Mouse (Mus musculus): ENCODE data around the gene Rab7. TPM values are rescaled to one million over a fixed set of nuclear protein-coding genes. Genes with fewer than 3 reads are reported as not detected.
A peak's percentile ranks its signal among the peaks of the same experiment; 100 is the strongest.

Rab7 gene
- polyA plus RNA-seq (2015; fragmentation: Nextera tagmentation; extraction: Ambion mirVana): 259 and 261 TPM in 2 replicates

GRCm38 (mm10) chr6:88044577-88045405, at the start of gene Rab7:
Gene Rab7 (minus strand): TSS chr6:88045270.
- Histone ChIP-seq H3K27me3 (ENCODE audit: insufficient read depth, low read length) (no peaks in the 10 kb centered on the region), H3K27ac (ENCODE audit: low read length) (peak within 1 kb of the TSS; percentile 87), H3K4me1 (ENCODE audit: insufficient read depth, low read length) (peaks cover 30% of the 10 kb centered on the region), H3K9ac (replicated peaks; ENCODE audit: low read length) (peak within 1 kb of the TSS; percentile 97), H3K36me3 (ENCODE audit: insufficient read depth, low read length) (no peaks in the 10 kb centered on the region), H3K9me3 (ENCODE audit: low read length) (no peaks in the 10 kb centered on the region), H3K4me2 (replicated peaks; ENCODE audit: low read depth, low read length) (peak within 1 kb of the TSS; percentile 87), H3K4me3 (ENCODE audit: low read length) (peak within 1 kb of the TSS; percentile 96)
- under 1% methylated on average over 79 of the region's 82 CpGs for WGBS
- ATAC-seq (ENCODE audit: low FRiP score, low TSS enrichment): peak; percentile 98

- Histone ChIP-seq H3K4me3 (ENCODE audit: low read length) (no peak overlapping the region), H3K27me3 (ENCODE audit: insufficient read depth, low read length) (no peaks in the 10 kb centered on the region), H3K9me3 (ENCODE audit: low read length) (no peaks in the 10 kb centered on the region), H3K4me2 (replicated peaks; ENCODE audit: low read depth, low read length) (no peak overlapping the region), H3K4me1 (ENCODE audit: insufficient read depth, low read length) (peaks cover 20% of the 10 kb centered on the region), H3K9ac (replicated peaks; ENCODE audit: low read length) (no peak overlapping the region), H3K27ac (ENCODE audit: low read length) (no peak overlapping the region), H3K36me3 (ENCODE audit: insufficient read depth, low read length) (peaks cover 42% of the 10 kb centered on the region)
- WGBS: 86% methylated on average over 1 of the region's 1 CpGs
- no peak for ATAC-seq (ENCODE audit: low FRiP score, low TSS enrichment)
These were observed 43.9 kb upstream of the Rab7 start for GRCm38 (mm10) chr6:88088971-88089370.

- H3K4me2 ChIP-seq (replicated peaks; ENCODE audit: low read depth, low read length): peak within 1 kb of the TSS; percentile 92
These were observed 39.4 kb upstream of the Rab7 start, which contains the start of gene Rpn1 for GRCm38 (mm10) chr6:88084278-88085151. Gene Rpn1 (plus strand): TSS chr6:88084482.

GRCm38 (mm10) chr6:88083672-88084071, 38.6 kb upstream of the Rab7 start:
- WGBS: 62% methylated on average over 3 of the region's 3 CpGs
- H3K36me3 ChIP-seq (ENCODE audit: insufficient read depth, low read length): peaks cover 5% of the 10 kb centered on the region
- ATAC-seq (ENCODE audit: low FRiP score, low TSS enrichment): no peak
- no peaks in the 10 kb centered on the region; the same call in 1 of the 2 replicates for H3K27me3 ChIP-seq (ENCODE audit: insufficient read depth, low read length)
- H3K4me2 ChIP-seq (replicated peaks; ENCODE audit: low read depth, low read length): peak overlapping the region; percentile 66
- H3K9ac ChIP-seq (replicated peaks; ENCODE audit: low read length): no peak overlapping the region
- H3K4me1 ChIP-seq (ENCODE audit: insufficient read depth, low read length): peaks cover 24% of the 10 kb centered on the region
- no peak overlapping the region for H3K27ac ChIP-seq (ENCODE audit: low read length)
- H3K4me3 ChIP-seq (ENCODE audit: low read length): peak overlapping the region; percentile 100
- no peaks in the 10 kb centered on the region for H3K9me3 ChIP-seq (ENCODE audit: low read length)

More at GRCm38 (mm10) chr6:88084278-88085151, 39.4 kb upstream of the Rab7 start, which contains the start of gene Rpn1:
- Histone ChIP-seq H3K9me3 (ENCODE audit: low read length) (no peaks in the 10 kb centered on the region), H3K27ac (ENCODE audit: low read length) (peak within 1 kb of the TSS; percentile 81), H3K27me3 (ENCODE audit: insufficient read depth, low read length) (no peaks in the 10 kb centered on the region; the same call in 1 of the 2 replicates), H3K4me1 (ENCODE audit: insufficient read depth, low read length) (peaks cover 24% of the 10 kb centered on the region), H3K4me3 (ENCODE audit: low read length) (peak within 1 kb of the TSS; percentile 100), H3K36me3 (ENCODE audit: insufficient read depth, low read length) (peaks cover 6% of the 10 kb centered on the region), H3K9ac (replicated peaks; ENCODE audit: low read length) (peak within 1 kb of the TSS; percentile 95)
- ATAC-seq (ENCODE audit: low FRiP score, low TSS enrichment): peak; percentile 95
- WGBS: under 1% methylated on average over 71 of the region's 71 CpGs

GRCm38 (mm10) chr6:88083095-88083494, 38.0 kb upstream of the Rab7 start:
- Histone ChIP-seq H3K4me3 (ENCODE audit: low read length) (no peak overlapping the region), H3K36me3 (ENCODE audit: insufficient read depth, low read length) (no peaks in the 10 kb centered on the region), H3K9ac (replicated peaks; ENCODE audit: low read length) (no peak overlapping the region), H3K9me3 (ENCODE audit: low read length) (no peaks in the 10 kb centered on the region), H3K4me2 (replicated peaks; ENCODE audit: low read depth, low read length) (no peak overlapping the region), H3K27ac (ENCODE audit: low read length) (no peak overlapping the region), H3K4me1 (ENCODE audit: insufficient read depth, low read length) (peaks cover 24% of the 10 kb centered on the region), H3K27me3 (ENCODE audit: insufficient read depth, low read length) (no peaks in the 10 kb centered on the region; the same call in 1 of the 2 replicates)
- ATAC-seq (ENCODE audit: low FRiP score, low TSS enrichment): no peak
- 85% methylated on average over 7 of the region's 7 CpGs for WGBS

- no peak for ATAC-seq (ENCODE audit: low FRiP score, low TSS enrichment)
- Histone ChIP-seq H3K36me3 (ENCODE audit: insufficient read depth, low read length) (no peaks in the 10 kb centered on the region), H3K4me1 (ENCODE audit: insufficient read depth, low read length) (peaks cover 7% of the 10 kb centered on the region), H3K4me2 (replicated peaks; ENCODE audit: low read depth, low read length) (no peak overlapping the region), H3K9ac (replicated peaks; ENCODE audit: low read length) (no peak overlapping the region), H3K4me3 (ENCODE audit: low read length) (no peak overlapping the region), H3K27me3 (ENCODE audit: insufficient read depth, low read length) (peaks cover 5% of the 10 kb centered on the region; the same call in 1 of the 2 replicates), H3K27ac (ENCODE audit: low read length) (no peak overlapping the region), H3K9me3 (ENCODE audit: low read length) (no peaks in the 10 kb centered on the region)
- 90% methylated on average over 1 of the region's 1 CpGs for WGBS
These were observed 31.0 kb upstream of the Rab7 start for GRCm38 (mm10) chr6:88075960-88076517.

GRCm38 (mm10) chr6:88074752-88075554, 29.9 kb upstream of the Rab7 start:
- H3K4me3 ChIP-seq (ENCODE audit: low read length): peak overlapping the region; percentile 50
- peaks cover 7% of the 10 kb centered on the region for H3K4me1 ChIP-seq (ENCODE audit: insufficient read depth, low read length)
- peak overlapping the region; percentile 69 for H3K9ac ChIP-seq (replicated peaks; ENCODE audit: low read length)

GRCm38 (mm10) chr6:88071216-88071615, 26.1 kb upstream of the Rab7 start:
- 57% methylated on average over 5 of the region's 5 CpGs for WGBS

More at GRCm38 (mm10) chr6:88074752-88075554, 29.9 kb upstream of the Rab7 start:
- peak overlapping the region; percentile 92 for H3K27ac ChIP-seq (ENCODE audit: low read length)
- no peaks in the 10 kb centered on the region for H3K36me3 ChIP-seq (ENCODE audit: insufficient read depth, low read length)
- peak; percentile 99 for ATAC-seq (ENCODE audit: low FRiP score, low TSS enrichment)
- peak overlapping the region; percentile 84 for H3K4me2 ChIP-seq (replicated peaks; ENCODE audit: low read depth, low read length)
- H3K9me3 ChIP-seq (ENCODE audit: low read length): no peaks in the 10 kb centered on the region
- peaks cover 5% of the 10 kb centered on the region; the same call in 1 of the 2 replicates for H3K27me3 ChIP-seq (ENCODE audit: insufficient read depth, low read length)
- 4% methylated on average over 32 of the region's 32 CpGs for WGBS

GRCm38 (mm10) chr6:88070468-88070867, 25.4 kb upstream of the Rab7 start:
- Histone ChIP-seq H3K4me1 (ENCODE audit: insufficient read depth, low read length) (peaks cover 5% of the 10 kb centered on the region), H3K27ac (ENCODE audit: low read length) (no peak overlapping the region)

More at GRCm38 (mm10) chr6:88071216-88071615, 26.1 kb upstream of the Rab7 start:
- Histone ChIP-seq H3K4me2 (replicated peaks; ENCODE audit: low read depth, low read length) (no peak overlapping the region), H3K9ac (replicated peaks; ENCODE audit: low read length) (no peak overlapping the region), H3K36me3 (ENCODE audit: insufficient read depth, low read length) (no peaks in the 10 kb centered on the region), H3K9me3 (ENCODE audit: low read length) (no peaks in the 10 kb centered on the region), H3K27ac (ENCODE audit: low read length) (peak overlapping the region; percentile 45; the same call in 1 of the 2 replicates), H3K4me1 (ENCODE audit: insufficient read depth, low read length) (peaks cover 7% of the 10 kb centered on the region), H3K27me3 (ENCODE audit: insufficient read depth, low read length) (no peaks in the 10 kb centered on the region), H3K4me3 (ENCODE audit: low read length) (no peak overlapping the region)
- no peak for ATAC-seq (ENCODE audit: low FRiP score, low TSS enrichment)

More at GRCm38 (mm10) chr6:88070468-88070867, 25.4 kb upstream of the Rab7 start:
- WGBS: 81% methylated on average over 6 of the region's 6 CpGs
- Histone ChIP-seq H3K9me3 (ENCODE audit: low read length) (no peaks in the 10 kb centered on the region), H3K4me3 (ENCODE audit: low read length) (no peak overlapping the region), H3K27me3 (ENCODE audit: insufficient read depth, low read length) (no peaks in the 10 kb centered on the region), H3K9ac (replicated peaks; ENCODE audit: low read length) (no peak overlapping the region), H3K4me2 (replicated peaks; ENCODE audit: low read depth, low read length) (no peak overlapping the region), H3K36me3 (ENCODE audit: insufficient read depth, low read length) (no peaks in the 10 kb centered on the region)
- no peak for ATAC-seq (ENCODE audit: low FRiP score, low TSS enrichment)
